Mouse (Mus musculus) MEL (cell line): Measurements from ENCODE around the gene Dnajc25.

ENCODE experiments used
- CTCF ChIP-seq, 3 experiments: IDR thresholded peaks in 2 of 3; conservative IDR thresholded peaks in 1 of 3; 2 replicates each; pipeline ENCODE4 v1.5.1; 2011 to 2012; ENCODE audit warnings: low read length in 3 of 3, low read depth in 2 of 3, mild to moderate bottlenecking in 2 of 3, improper control_type of control experiment in 1 of 3, inconsistent platforms in 1 of 3, mixed read lengths in 1 of 3, moderate library complexity in 1 of 3; ENCODE audit not compliant: control insufficient read depth in 1 of 3, insufficient read depth in 1 of 3, poor library complexity in 1 of 3, severe bottlenecking in 1 of 3
- EP300 ChIP-seq, 2 experiments: IDR thresholded peaks; 2 replicates each; pipeline ENCODE4 v1.6.1; 2011; ENCODE audit warnings: improper control_type of control experiment in 2 of 2, low read length in 2 of 2, low read depth in 1 of 2, mild to moderate bottlenecking in 1 of 2
- GATA1 ChIP-seq: IDR thresholded peaks from 2 replicates; pipeline ENCODE4 v1.6.1; 2011; ENCODE audit warnings: low read depth, low read length, improper control_type of control experiment
- HCFC1 ChIP-seq: IDR thresholded peaks from 2 replicates; pipeline ENCODE4 v1.6.1; 2012; ENCODE audit warnings: low read depth, mild to moderate bottlenecking, inconsistent platforms, low read length, improper control_type of control experiment, moderate library complexity
- POLR2A ChIP-seq, 2 experiments: IDR thresholded peaks; 2 replicates each; pipeline ENCODE4 v1.6.1; 2011 to 2012; ENCODE audit warnings: low read length in 2 of 2, mild to moderate bottlenecking in 2 of 2, control low read depth in 1 of 2, improper control_type of control experiment in 1 of 2, low read depth in 1 of 2, moderate library complexity in 1 of 2; ENCODE audit not compliant: control insufficient read depth in 1 of 2, insufficient read depth in 1 of 2, poor library complexity in 1 of 2
- POLR2AphosphoS2 ChIP-seq: IDR thresholded peaks from 2 replicates; pipeline ENCODE4 v1.6.1; 2011; ENCODE audit warnings: low read length, improper control_type of control experiment
- SMC3 ChIP-seq: IDR thresholded peaks from 2 replicates; pipeline ENCODE4 v1.6.1; 2011; ENCODE audit warnings: low read depth, low read length, improper control_type of control experiment
- ZC3H11A ChIP-seq: IDR thresholded peaks from 2 replicates; pipeline ENCODE4 v1.6.1; 2012; ENCODE audit warnings: low read depth, mild to moderate bottlenecking, inconsistent platforms, low read length, improper control_type of control experiment
- ZKSCAN1 ChIP-seq: IDR thresholded peaks from 2 replicates; pipeline ENCODE4 v1.6.1; 2012; ENCODE audit warnings: low read depth, mild to moderate bottlenecking, inconsistent platforms, low read length, improper control_type of control experiment, moderate library complexity

GRCm38 (mm10) chr4:58965136-58965535, 29.7 kb upstream of the Dnajc25 start:
- TF ChIP-seq GATA1 (no peak), EP300 (IDR thresholded peaks at IDR 0.05; ENCODE audit: low read depth in 1 of 2, low read length in 2 of 2) (no peak), CTCF (IDR thresholded peaks at IDR 0.05 in 2 of 3, conservative IDR thresholded peaks at IDR 0.05 in 1 of 3; ENCODE audit: control insufficient read depth in 1 of 3, insufficient read depth in 1 of 3, low read depth in 2 of 3, low read length in 3 of 3, poor library complexity in 1 of 3, severe bottlenecking in 1 of 3) (no peak), ZKSCAN1 (no peak), SMC3 (no peak), POLR2A (IDR thresholded peaks at IDR 0.05; ENCODE audit: control insufficient read depth in 1 of 2, insufficient read depth in 1 of 2, low read depth in 1 of 2, low read length in 2 of 2, poor library complexity in 1 of 2) (no peak), HCFC1 (no peak), POLR2AphosphoS2 (no peak), ZC3H11A (no peak)
